Mouse (Mus musculus) ES-E14 (cell line): Measurements from ENCODE around the gene Tanc1. TPM values are rescaled to one million over a fixed set of nuclear protein-coding genes. Genes with fewer than 3 reads are reported as not detected.

Experiments used
- DNase-seq: peaks from one replicate; pipeline ENCODE4 v3.0.0-alpha.2; 2013; ENCODE audit warnings: low read depth, low spot score
- H3K27ac ChIP-seq: 2 replicates; pipeline ENCODE4 v1.5.1; 2012; ENCODE audit warnings: low read depth, mild to moderate bottlenecking, low read length, moderate library complexity, mixed read lengths; ENCODE audit not compliant: poor library complexity, insufficient read depth, severe bottlenecking
- H3K36me3 ChIP-seq: 2 replicates; pipeline ENCODE4 v1.6.1; 2012; ENCODE audit warnings: mild to moderate bottlenecking, low read length, moderate library complexity, mixed read lengths; ENCODE audit not compliant: control insufficient read depth, poor library complexity, insufficient read depth, severe bottlenecking
- H3K4me1 ChIP-seq, 2 experiments: fragments of 150-350 bp in 1 of 2; sonication (generic) in 1 of 2; 2 replicates each; pipeline ENCODE4 v1.6.1; 2012; ENCODE audit warnings: low read length in 2 of 2, mild to moderate bottlenecking in 1 of 2, mixed read lengths in 1 of 2; ENCODE audit not compliant: control insufficient read depth in 2 of 2, insufficient read depth in 2 of 2, poor library complexity in 1 of 2
- H3K4me3 ChIP-seq, 2 experiments: fragments of 150-350 bp in 1 of 2; sonication (generic) in 1 of 2; 2 replicates each; pipeline ENCODE4 v1.5.1; 2012; ENCODE audit warnings: low read length in 2 of 2, low read depth in 1 of 2, mild to moderate bottlenecking in 1 of 2, mixed read lengths in 1 of 2; ENCODE audit not compliant: insufficient read depth in 1 of 2, poor library complexity in 1 of 2, severe bottlenecking in 1 of 2
- H3K9ac ChIP-seq: 2 replicates; pipeline ENCODE4 v1.6.1; 2012; ENCODE audit warnings: low read depth, mild to moderate bottlenecking, low read length, mixed read lengths; ENCODE audit not compliant: poor library complexity, insufficient read depth, severe bottlenecking
- H3K9me3 ChIP-seq: fragments of 150-350 bp; sonication (generic); 2 replicates; pipeline ENCODE4 v1.6.1; 2012; ENCODE audit warnings: low read depth, mild to moderate bottlenecking, low read length; ENCODE audit not compliant: control insufficient read depth, insufficient read depth
- CHD2 ChIP-seq: IDR thresholded peaks from 2 replicates; pipeline ENCODE4 v1.6.1; 2014; ENCODE audit warnings: mild to moderate bottlenecking, low read depth, low read length, inconsistent platforms
- HCFC1 ChIP-seq: IDR thresholded peaks from 2 replicates; pipeline ENCODE4 v1.6.1; 2012; ENCODE audit warnings: low read length, inconsistent platforms, borderline replicate concordance; ENCODE audit not compliant: insufficient read depth
- MAFK ChIP-seq: IDR thresholded peaks from 2 replicates; pipeline ENCODE4 v1.6.1; 2014; ENCODE audit warnings: mild to moderate bottlenecking, low read depth, low read length, inconsistent platforms; ENCODE audit not compliant: insufficient read depth
- ZC3H11A ChIP-seq: IDR thresholded peaks from 2 replicates; pipeline ENCODE4 v1.6.1; 2012; ENCODE audit warnings: low read depth, mild to moderate bottlenecking, inconsistent platforms, low read length, borderline replicate concordance
- ZNF384 ChIP-seq: IDR thresholded peaks from 2 replicates; pipeline ENCODE4 v1.6.1; 2012; ENCODE audit warnings: low read depth, low read length, inconsistent platforms
- in situ Hi-C, 2 experiments: fragments of 600-800 bp; cut with MboI; formaldehyde crosslinking; loops; one replicate each; pipeline ENCODE4 v1.15.1; 2025; ENCODE audit warnings: low sequenced_read_pairs in 2 of 2, inconsistent platforms in 1 of 2; ENCODE audit not compliant: unreplicated experiment in 2 of 2
- total RNA-seq: library from RNA; depleted of rRNA; stranded (reverse); fragments of 300-350 nt; gene quantifications from 2 replicates; pipeline ENCODE4 v1.2.3, GENCODE M21; 2012

The Tanc1 gene
- total RNA-seq, 1 experiment: 28.2 TPM

GRCm38 (mm10) chr2:59664803-59665567 is 53.1 kb downstream of the Tanc1 start:
- Histone ChIP-seq H3K9ac (no peak overlapping the region), H3K27ac (no peak overlapping the region), H3K36me3 (peaks cover 2% of the 10 kb centered on the region; the same call in 1 of the 2 replicates), H3K4me1 (peaks cover 7 to 13% of the 10 kb centered on the region in 2 experiments), H3K9me3 (no peaks in the 10 kb centered on the region), H3K4me3 (no peak overlapping the region)
- in situ Hi-C loops: no loop called here
- DNase-seq: no peak
- TF ChIP-seq ZNF384 (no peak), ZC3H11A (no peak), MAFK (no peak), HCFC1 (no peak), CHD2 (no peak)

- Histone ChIP-seq H3K9me3 (no peaks in the 10 kb centered on the region), H3K9ac (no peak overlapping the region), H3K36me3 (peaks cover 2% of the 10 kb centered on the region; the same call in 1 of the 2 replicates), H3K4me1 (peaks cover 4 to 15% of the 10 kb centered on the region in 2 experiments; a peak in 3 of 4 replicates), H3K4me3 (no peak overlapping the region), H3K27ac (no peak overlapping the region)
- in situ Hi-C loops: no loop called here
- no peak for DNase-seq
- TF ChIP-seq CHD2 (no peak), ZC3H11A (no peak), MAFK (no peak), HCFC1 (no peak), ZNF384 (no peak)
These were observed 54.7 kb downstream of the Tanc1 start for GRCm38 (mm10) chr2:59666533-59666932.

- no peak overlapping the region; the same call in 1 of the 2 replicates for H3K27ac ChIP-seq
- in situ Hi-C loops: no loop called here
- no peak for DNase-seq
- no peaks in the 10 kb centered on the region for H3K9me3 ChIP-seq
- no peak overlapping the region for H3K9ac ChIP-seq
- H3K36me3 ChIP-seq: peaks cover 2% of the 10 kb centered on the region; the same call in 1 of the 2 replicates
- peaks cover 5 to 40% of the 10 kb centered on the region in 2 experiments for H3K4me1 ChIP-seq
- no peak for TF ChIP-seq ZC3H11A
- no peak for TF ChIP-seq HCFC1
- TF ChIP-seq CHD2: no peak
- no peak for TF ChIP-seq ZNF384
- no peak for TF ChIP-seq MAFK
- no peak overlapping the region for H3K4me3 ChIP-seq
These were observed 58.5 kb downstream of the Tanc1 start for GRCm38 (mm10) chr2:59670087-59671060.

- in situ Hi-C loops: no loop called here
- no peaks in the 10 kb centered on the region for H3K9me3 ChIP-seq
- DNase-seq: no peak
- H3K36me3 ChIP-seq: peaks cover 2% of the 10 kb centered on the region; the same call in 1 of the 2 replicates
- H3K4me3 ChIP-seq: no peak overlapping the region
- H3K4me1 ChIP-seq: peaks cover 5 to 51% of the 10 kb centered on the region in 2 experiments
- H3K9ac ChIP-seq: no peak overlapping the region
- no peak for TF ChIP-seq CHD2
- TF ChIP-seq ZNF384: no peak
- TF ChIP-seq ZC3H11A: no peak
- no peak for TF ChIP-seq HCFC1
- no peak for TF ChIP-seq MAFK
- H3K27ac ChIP-seq: no peak overlapping the region; the same call in 1 of the 2 replicates
These were observed 59.8 kb downstream of the Tanc1 start for GRCm38 (mm10) chr2:59671671-59672070.
